Mouse (Mus musculus): Measurements from ENCODE around the gene Cacnb4. TPM values are rescaled to one million over a fixed set of nuclear protein-coding genes. Genes with fewer than 3 reads are reported as not detected.

Gene Cacnb4
- polyA plus RNA-seq, 1 experiment from 2014 or later, result 2.0 TPM

GRCm38 (mm10) chr2:52420001-52420710 is 256.5 kb downstream of the Cacnb4 start:
- H3K9ac ChIP-seq (replicated peaks; ENCODE audit: low read length), result no peak overlapping the region
- no peak overlapping the region for H3K4me2 ChIP-seq (replicated peaks; ENCODE audit: low read depth, low read length)
- no peak overlapping the region for H3K27ac ChIP-seq (ENCODE audit: low read length)
- WGBS, result 86% methylated on average over 7 of the region's 7 CpGs
- H3K9me3 ChIP-seq (ENCODE audit: low read length), result peaks cover 10% of the 10 kb centered on the region
- H3K36me3 ChIP-seq (ENCODE audit: insufficient read depth, low read length), result peaks cover 17% of the 10 kb centered on the region
- peaks cover 36% of the 10 kb centered on the region for H3K4me1 ChIP-seq (ENCODE audit: insufficient read depth, low read length)
- no peak for ATAC-seq (ENCODE audit: low FRiP score, low TSS enrichment)
- no peak overlapping the region for H3K4me3 ChIP-seq (ENCODE audit: low read length)
- no peaks in the 10 kb centered on the region for H3K27me3 ChIP-seq (ENCODE audit: insufficient read depth, low read length)

GRCm38 (mm10) chr2:52419295-52419694 is 257.3 kb downstream of the Cacnb4 start:
- 76% methylated on average over 6 of the region's 6 CpGs for WGBS
- no peak for ATAC-seq (ENCODE audit: low FRiP score, low TSS enrichment)
- peaks cover 36% of the 10 kb centered on the region for H3K4me1 ChIP-seq (ENCODE audit: insufficient read depth, low read length)

GRCm38 (mm10) chr2:52412524-52413037 is 264.1 kb downstream of the Cacnb4 start:
- no peak overlapping the region for H3K4me3 ChIP-seq (ENCODE audit: low read length)
- H3K4me1 ChIP-seq (ENCODE audit: insufficient read depth, low read length), result no peaks in the 10 kb centered on the region
- WGBS, result 94% methylated on average over 5 of the region's 5 CpGs
- no peaks in the 10 kb centered on the region for H3K27me3 ChIP-seq (ENCODE audit: insufficient read depth, low read length)
- peaks cover 69% of the 10 kb centered on the region for H3K36me3 ChIP-seq (ENCODE audit: insufficient read depth, low read length)
- ATAC-seq (ENCODE audit: low FRiP score, low TSS enrichment), result no peak
- peaks cover 32% of the 10 kb centered on the region for H3K9me3 ChIP-seq (ENCODE audit: low read length)
- H3K9ac ChIP-seq (replicated peaks; ENCODE audit: low read length), result no peak overlapping the region
- H3K4me2 ChIP-seq (replicated peaks; ENCODE audit: low read depth, low read length), result no peak overlapping the region
- H3K27ac ChIP-seq (ENCODE audit: low read length), result no peak overlapping the region

More at GRCm38 (mm10) chr2:52419295-52419694, 257.3 kb downstream of the Cacnb4 start:
- no peak overlapping the region for H3K4me2 ChIP-seq (replicated peaks; ENCODE audit: low read depth, low read length)
- peaks cover 10% of the 10 kb centered on the region for H3K9me3 ChIP-seq (ENCODE audit: low read length)
- H3K36me3 ChIP-seq (ENCODE audit: insufficient read depth, low read length), result peaks cover 17% of the 10 kb centered on the region
- no peak overlapping the region for H3K9ac ChIP-seq (replicated peaks; ENCODE audit: low read length)
- no peak overlapping the region for H3K27ac ChIP-seq (ENCODE audit: low read length)
- no peak overlapping the region for H3K4me3 ChIP-seq (ENCODE audit: low read length)
- no peaks in the 10 kb centered on the region for H3K27me3 ChIP-seq (ENCODE audit: insufficient read depth, low read length)

- H3K27ac ChIP-seq (ENCODE audit: low read length), result no peak overlapping the region
- H3K4me1 ChIP-seq (ENCODE audit: insufficient read depth, low read length), result no peaks in the 10 kb centered on the region
- no peak overlapping the region for H3K9ac ChIP-seq (replicated peaks; ENCODE audit: low read length)
- no peaks in the 10 kb centered on the region for H3K27me3 ChIP-seq (ENCODE audit: insufficient read depth, low read length)
- H3K36me3 ChIP-seq (ENCODE audit: insufficient read depth, low read length), result peaks cover 66% of the 10 kb centered on the region
- H3K9me3 ChIP-seq (ENCODE audit: low read length), result peaks cover 22% of the 10 kb centered on the region
- 85% methylated on average over 1 of the region's 1 CpGs for WGBS
- no peak for ATAC-seq (ENCODE audit: low FRiP score, low TSS enrichment)
- H3K4me3 ChIP-seq (ENCODE audit: low read length), result no peak overlapping the region
- H3K4me2 ChIP-seq (replicated peaks; ENCODE audit: low read depth, low read length), result no peak overlapping the region
Observed at GRCm38 (mm10) chr2:52406480-52406879, 270.2 kb downstream of the Cacnb4 start.

GRCm38 (mm10) chr2:52405238-52405637 is 271.4 kb downstream of the Cacnb4 start:
- Histone ChIP-seq H3K9ac (replicated peaks; ENCODE audit: low read length) (no peak overlapping the region), H3K4me3 (ENCODE audit: low read length) (no peak overlapping the region), H3K36me3 (ENCODE audit: insufficient read depth, low read length) (peaks cover 59% of the 10 kb centered on the region), H3K27me3 (ENCODE audit: insufficient read depth, low read length) (no peaks in the 10 kb centered on the region), H3K4me2 (replicated peaks; ENCODE audit: low read depth, low read length) (no peak overlapping the region), H3K27ac (ENCODE audit: low read length) (no peak overlapping the region), H3K4me1 (ENCODE audit: insufficient read depth, low read length) (no peaks in the 10 kb centered on the region), H3K9me3 (ENCODE audit: low read length) (peaks cover 10% of the 10 kb centered on the region)
- no peak for ATAC-seq (ENCODE audit: low FRiP score, low TSS enrichment)
- WGBS, result 97% methylated on average over 5 of the region's 5 CpGs

- H3K4me2 ChIP-seq (replicated peaks; ENCODE audit: low read depth, low read length), result no peak overlapping the region
- no peak overlapping the region for H3K27ac ChIP-seq (ENCODE audit: low read length)
- H3K4me1 ChIP-seq (ENCODE audit: insufficient read depth, low read length), result no peaks in the 10 kb centered on the region
- ATAC-seq (ENCODE audit: low FRiP score, low TSS enrichment), result no peak
- no peak overlapping the region for H3K4me3 ChIP-seq (ENCODE audit: low read length)
- WGBS, result 85% methylated on average over 5 of the region's 5 CpGs
- no peak overlapping the region for H3K9ac ChIP-seq (replicated peaks; ENCODE audit: low read length)
- H3K27me3 ChIP-seq (ENCODE audit: insufficient read depth, low read length), result no peaks in the 10 kb centered on the region
- no peaks in the 10 kb centered on the region for H3K9me3 ChIP-seq (ENCODE audit: low read length)
- H3K36me3 ChIP-seq (ENCODE audit: insufficient read depth, low read length), result 0 out of 2 replicates have a peak, but pooled peaks cover 2% of the 10 kb centered on the region
Observed at GRCm38 (mm10) chr2:52394529-52394928, 282.1 kb downstream of the Cacnb4 start.

- Histone ChIP-seq H3K36me3 (ENCODE audit: insufficient read depth, low read length) (no peaks in the 10 kb centered on the region), H3K27me3 (ENCODE audit: insufficient read depth, low read length) (no peaks in the 10 kb centered on the region), H3K9me3 (ENCODE audit: low read length) (no peaks in the 10 kb centered on the region), H3K4me2 (replicated peaks; ENCODE audit: low read depth, low read length) (no peak overlapping the region), H3K4me3 (ENCODE audit: low read length) (no peak overlapping the region), H3K27ac (ENCODE audit: low read length) (no peak overlapping the region), H3K9ac (replicated peaks; ENCODE audit: low read length) (no peak overlapping the region), H3K4me1 (ENCODE audit: insufficient read depth, low read length) (0 out of 2 replicates have a peak, but pooled peaks cover 6% of the 10 kb centered on the region)
- ATAC-seq (ENCODE audit: low FRiP score, low TSS enrichment), result no peak
- WGBS, result 44% methylated on average over 2 of the region's 2 CpGs
Observed at GRCm38 (mm10) chr2:52390415-52390975, 286.1 kb downstream of the Cacnb4 start.

GRCm38 (mm10) chr2:52389975-52390374 is 286.7 kb downstream of the Cacnb4 start:
- no peak overlapping the region for H3K4me3 ChIP-seq (ENCODE audit: low read length)

GRCm38 (mm10) chr2:52386451-52386850 is 290.2 kb downstream of the Cacnb4 start:
- WGBS, result 72% methylated on average over 6 of the region's 6 CpGs
- Histone ChIP-seq H3K9ac (replicated peaks; ENCODE audit: low read length) (no peak overlapping the region), H3K4me1 (ENCODE audit: insufficient read depth, low read length) (0 out of 2 replicates have a peak, but pooled peaks cover 6% of the 10 kb centered on the region), H3K27me3 (ENCODE audit: insufficient read depth, low read length) (no peaks in the 10 kb centered on the region), H3K27ac (ENCODE audit: low read length) (no peak overlapping the region), H3K36me3 (ENCODE audit: insufficient read depth, low read length) (no peaks in the 10 kb centered on the region), H3K9me3 (ENCODE audit: low read length) (no peaks in the 10 kb centered on the region), H3K4me3 (ENCODE audit: low read length) (no peak overlapping the region), H3K4me2 (replicated peaks; ENCODE audit: low read depth, low read length) (no peak overlapping the region)
- no peak for ATAC-seq (ENCODE audit: low FRiP score, low TSS enrichment)

More at GRCm38 (mm10) chr2:52389975-52390374, 286.7 kb downstream of the Cacnb4 start:
- no peak for ATAC-seq (ENCODE audit: low FRiP score, low TSS enrichment)
- H3K9ac ChIP-seq (replicated peaks; ENCODE audit: low read length), result no peak overlapping the region
- no peaks in the 10 kb centered on the region for H3K36me3 ChIP-seq (ENCODE audit: insufficient read depth, low read length)
- H3K27me3 ChIP-seq (ENCODE audit: insufficient read depth, low read length), result no peaks in the 10 kb centered on the region
- H3K4me1 ChIP-seq (ENCODE audit: insufficient read depth, low read length), result 0 out of 2 replicates have a peak, but pooled peaks cover 6% of the 10 kb centered on the region
- no peak overlapping the region for H3K4me2 ChIP-seq (replicated peaks; ENCODE audit: low read depth, low read length)
- H3K9me3 ChIP-seq (ENCODE audit: low read length), result no peaks in the 10 kb centered on the region
- no peak overlapping the region for H3K27ac ChIP-seq (ENCODE audit: low read length)
- WGBS, result 55% methylated on average over 3 of the region's 3 CpGs

GRCm38 (mm10) chr2:52386037-52386436 is 290.6 kb downstream of the Cacnb4 start:
- Histone ChIP-seq H3K27me3 (ENCODE audit: insufficient read depth, low read length) (no peaks in the 10 kb centered on the region), H3K4me1 (ENCODE audit: insufficient read depth, low read length) (0 out of 2 replicates have a peak, but pooled peaks cover 6% of the 10 kb centered on the region), H3K9ac (replicated peaks; ENCODE audit: low read length) (no peak overlapping the region), H3K4me2 (replicated peaks; ENCODE audit: low read depth, low read length) (peak overlapping the region; percentile 11; the same call in 1 of the 2 replicates), H3K9me3 (ENCODE audit: low read length) (no peaks in the 10 kb centered on the region), H3K4me3 (ENCODE audit: low read length) (no peak overlapping the region), H3K36me3 (ENCODE audit: insufficient read depth, low read length) (no peaks in the 10 kb centered on the region), H3K27ac (ENCODE audit: low read length) (peak overlapping the region; percentile 27; the same call in 1 of the 2 replicates)
- ATAC-seq (ENCODE audit: low FRiP score, low TSS enrichment), result no peak
- WGBS, result 40% methylated on average over 7 of the region's 7 CpGs
